Mouse (Mus musculus) MEL (cell line): ENCODE results near the gene Gm8926. TPM values are rescaled to one million over a fixed set of nuclear protein-coding genes. Genes with fewer than 3 reads are reported as not detected.
"Not testable (repeated sequence)": the region's sequence is repeated elsewhere in the genome, so short reads cannot be mapped to it uniquely, and the experiment has no call there.

Experiments used
- DNase-seq: peaks from one replicate; pipeline ENCODE4 v3.0.0; 2011; ENCODE audit warnings: low read depth, low spot score
- H3K27ac ChIP-seq: 2 replicates; pipeline ENCODE4 v1.5.1; 2012; ENCODE audit warnings: low read depth, mild to moderate bottlenecking, control low read depth, low read length, moderate library complexity; ENCODE audit not compliant: control insufficient read depth
- H3K27me3 ChIP-seq, 2 experiments: fragments of 150-350 bp in 1 of 2; sonication (generic) in 1 of 2; 2 replicates each; pipeline ENCODE4 v1.6.1; 2012; ENCODE audit warnings: low read length in 2 of 2, mild to moderate bottlenecking in 2 of 2, improper control_type of control experiment in 1 of 2, moderate library complexity in 1 of 2; ENCODE audit not compliant: insufficient read depth in 2 of 2, control insufficient read depth in 1 of 2
- H3K36me3 ChIP-seq, 2 experiments: 2 replicates each; pipeline ENCODE4 v1.6.1; 2012 to 2014; ENCODE audit warnings: low read length in 2 of 2, improper control_type of control experiment in 1 of 2, inconsistent platforms in 1 of 2, mild to moderate bottlenecking in 1 of 2; ENCODE audit not compliant: insufficient read depth in 2 of 2, control insufficient read depth in 1 of 2
- H3K4me1 ChIP-seq, 2 experiments: fragments of 150-350 bp in 1 of 2; sonication (generic) in 1 of 2; 2 replicates each; pipeline ENCODE4 v1.6.1; 2012; ENCODE audit warnings: low read length in 2 of 2, improper control_type of control experiment in 1 of 2, mild to moderate bottlenecking in 1 of 2; ENCODE audit not compliant: insufficient read depth in 2 of 2, control insufficient read depth in 1 of 2
- H3K4me3 ChIP-seq, 2 experiments: fragments of 150-350 bp in 1 of 2; sonication (generic) in 1 of 2; 2 replicates each; pipeline ENCODE4 v1.5.1; 2012; ENCODE audit warnings: low read depth in 2 of 2, low read length in 2 of 2, mild to moderate bottlenecking in 2 of 2, moderate library complexity in 2 of 2, control low read depth in 1 of 2, improper control_type of control experiment in 1 of 2; ENCODE audit not compliant: control insufficient read depth in 1 of 2, insufficient read depth in 1 of 2
- H3K79me2 ChIP-seq: 2 replicates; pipeline ENCODE4 v1.6.1; 2012; ENCODE audit warnings: mild to moderate bottlenecking, low read length, moderate library complexity; ENCODE audit not compliant: control insufficient read depth, poor library complexity, insufficient read depth
- H3K9ac ChIP-seq: 2 replicates; pipeline ENCODE4 v1.6.1; 2012; ENCODE audit warnings: low read depth, mild to moderate bottlenecking, control low read depth, low read length, moderate library complexity; ENCODE audit not compliant: control insufficient read depth, poor library complexity, severe bottlenecking
- H3K9me3 ChIP-seq: fragments of 150-350 bp; sonication (generic); replicated peaks from 2 replicates; pipeline ENCODE4 v1.6.1; 2012; ENCODE audit warnings: mild to moderate bottlenecking, low read length, improper control_type of control experiment, moderate library complexity; ENCODE audit not compliant: insufficient read depth
- polyA plus RNA-seq, 2 experiments: library from polyadenylated mRNA; stranded (reverse) in 1 of 2; unstranded in 1 of 2; fragments of >175 nt in 1 of 2; fragments of >200 nt in 1 of 2; gene quantifications; 2 replicates each; pipeline versions ENCODE4 v1.2.1 to v1.2.4; 2012; ENCODE audit warnings: low replicate concordance in 2 of 2, low read depth in 1 of 2; ENCODE audit not compliant: insufficient read length in 2 of 2, insufficient read depth in 1 of 2, missing spikeins in 1 of 2
- total RNA-seq: library from RNA; depleted of rRNA; stranded (reverse); fragments of 300-350 nt; gene quantifications from 2 replicates; pipeline ENCODE4 v1.2.3, GENCODE M21; 2012; rRNA removed

Gene Gm8926
- not detected in 2 replicates for total RNA-seq
- not detected for polyA plus RNA-seq

DNA sequence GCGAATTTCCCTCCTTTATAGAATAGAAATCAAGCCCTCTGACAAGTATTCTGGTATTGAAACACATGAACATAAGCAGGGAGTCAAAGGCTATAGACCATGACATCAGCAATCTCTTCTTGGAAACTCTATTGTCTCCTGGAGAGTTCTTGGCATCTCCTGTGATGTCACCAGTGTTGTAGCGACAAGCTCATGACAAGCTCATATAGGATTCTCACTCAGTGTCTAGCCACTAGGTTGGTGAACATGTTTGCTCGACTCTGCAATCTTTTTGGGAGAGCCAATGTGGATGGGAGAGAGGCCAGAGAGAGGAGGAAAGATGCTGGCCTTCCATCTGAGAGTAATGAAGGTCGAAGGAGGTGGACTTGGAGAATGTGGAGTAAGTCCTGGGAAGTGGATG lies at the start of gene Gm8926:
Gene Gm8926, plus strand, starts transcription at position 301 of the 400 bp plus-strand sequence.
- not testable (repeated sequence) for DNase-seq, H3K4me1 ChIP-seq, H3K27ac ChIP-seq, H3K79me2 ChIP-seq, H3K27me3 ChIP-seq, H3K9me3 ChIP-seq, H3K4me3 ChIP-seq, H3K9ac ChIP-seq, H3K36me3 ChIP-seq

Other genes with a start within 250 kb of the Gm8926 start
- not detected in 2 replicates for gene Gm6460, start 175.6 kb upstream of the Gm8926 start, total RNA-seq
- not detected for gene Gm6460, start 175.6 kb upstream of the Gm8926 start, polyA plus RNA-seq
- not detected in 2 replicates for gene Gm8922, start 88.6 kb upstream of the Gm8926 start, total RNA-seq
- not detected for gene Gm8922, start 88.6 kb upstream of the Gm8926 start, polyA plus RNA-seq
- gene Gm6465, start 75.0 kb downstream of the Gm8926 start, total RNA-seq: not detected in 2 replicates
- gene Gm6465, start 75.0 kb downstream of the Gm8926 start, polyA plus RNA-seq: not detected
- gene 4933402N22Rik, start 147.5 kb downstream of the Gm8926 start, total RNA-seq: not detected in 2 replicates
- gene 4933402N22Rik, start 147.5 kb downstream of the Gm8926 start, polyA plus RNA-seq: not detected